Mouse (Mus musculus) kidney, embryonic 15.5 days (tissue): ENCODE results near the gene Heca. TPM values are rescaled to one million over a fixed set of nuclear protein-coding genes. Genes with fewer than 3 reads are reported as not detected.
"Not testable (repeated sequence)": the region's sequence is repeated elsewhere in the genome, so short reads cannot be mapped to it uniquely, and the experiment has no call there.

ENCODE experiments used
- ATAC-seq: fragments of 200-750 bp; cut with Nextera tagmentation; replicated peaks from 2 replicates; pipeline ENCODE4 v1.8.0; 2017; ENCODE audit warnings: moderate TSS enrichment; ENCODE audit not compliant: low FRiP score
- H3K27ac ChIP-seq: fragments of 300-500 bp; sonication (generic); 2 replicates; pipeline ENCODE4 v1.5.1; 2015; ENCODE audit warnings: mild to moderate bottlenecking, inconsistent platforms
- H3K27me3 ChIP-seq: fragments of 300-500 bp; sonication (generic); 2 replicates; pipeline ENCODE4 v1.6.1; 2015; ENCODE audit warnings: inconsistent platforms
- H3K36me3 ChIP-seq: fragments of 300-500 bp; sonication (generic); 2 replicates; pipeline ENCODE4 v1.6.1; 2015; ENCODE audit warnings: inconsistent platforms
- H3K4me1 ChIP-seq: fragments of 300-500 bp; sonication (generic); 2 replicates; pipeline ENCODE4 v1.6.1; 2015; ENCODE audit warnings: inconsistent platforms
- H3K4me2 ChIP-seq: fragments of 300-500 bp; sonication (generic); 2 replicates; pipeline ENCODE4 v1.6.1; 2015; ENCODE audit warnings: moderate library complexity, mild to moderate bottlenecking, inconsistent platforms
- H3K4me3 ChIP-seq: fragments of 300-500 bp; sonication (generic); replicated peaks from 2 replicates; pipeline ENCODE4 v1.5.1; 2015; ENCODE audit warnings: mild to moderate bottlenecking, inconsistent platforms
- H3K9ac ChIP-seq: fragments of 300-500 bp; sonication (generic); 2 replicates; pipeline ENCODE4 v1.6.1; 2015; ENCODE audit warnings: mild to moderate bottlenecking, inconsistent platforms
- H3K9me3 ChIP-seq: fragments of 300-500 bp; sonication (generic); replicated peaks from 2 replicates; pipeline ENCODE4 v1.6.1; 2016; ENCODE audit warnings: inconsistent platforms
- WGBS: fragments of 180-500 bp; shearing (Covaris S2); methylation state at CpG from one replicate; pipeline ENCODE4 v1.1.7; 2015; ENCODE audit warnings: mixed read lengths; 5-methylcytosine and 5-hydroxymethylcytosine counted together
- polyA plus RNA-seq: library from polyadenylated mRNA; unstranded; fragments of >200 nt; fragmentation: Nextera tagmentation; extraction: Ambion mirVana; gene quantifications from 2 replicates; pipeline ENCODE4 v1.2.1, GENCODE M21; 2015

The Heca gene
- polyA plus RNA-seq, 1 experiment from 2014 or later, result 3.8 TPM

DNA sequence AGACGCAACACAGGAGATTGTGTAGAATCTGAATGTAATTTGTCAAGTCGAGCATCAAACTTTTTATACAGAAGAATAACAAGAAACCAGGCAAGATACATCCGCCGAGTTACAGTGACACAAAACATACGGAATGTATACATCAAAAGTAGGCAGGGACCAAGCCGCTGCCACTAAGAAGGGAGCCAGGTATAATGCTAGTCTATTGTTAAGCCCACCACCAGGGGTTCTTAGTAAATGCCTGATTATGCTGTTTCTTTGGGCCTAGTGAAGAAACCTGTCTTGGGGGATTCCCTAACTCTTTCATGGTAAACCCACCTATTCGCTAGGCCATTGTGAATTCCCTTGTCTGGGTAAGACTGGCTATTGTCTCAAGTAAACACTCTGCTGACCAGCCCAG is 127.4 kb downstream of the Heca start:
- H3K27ac ChIP-seq, ATAC-seq, H3K9ac ChIP-seq, H3K27me3 ChIP-seq, H3K36me3 ChIP-seq, H3K4me1 ChIP-seq, H3K9me3 ChIP-seq, H3K4me3 ChIP-seq, H3K4me2 ChIP-seq: not testable (repeated sequence)
- 92% methylated on average over 7 of the region's 7 CpGs for WGBS

Other genes starting within 250 kb of the Heca start
- gene Cited2, start 224.8 kb downstream of the Heca start, polyA plus RNA-seq, result 76.3 and 77.4 TPM in 2 replicates
- 1.3 and 1.5 TPM in 2 replicates for gene Txlnb, start 151.8 kb downstream of the Heca start, polyA plus RNA-seq
- gene Abracl, start 75.2 kb upstream of the Heca start, polyA plus RNA-seq, result 128 and 143 TPM in 2 replicates
- gene Reps1, start 107.8 kb upstream of the Heca start, polyA plus RNA-seq, result 11.9 and 15.3 TPM in 2 replicates